Mouse (Mus musculus) hindbrain, embryonic 10.5 days (tissue): Measurements from ENCODE around the gene Cfap299. TPM values are rescaled to one million over a fixed set of nuclear protein-coding genes. Genes with fewer than 3 reads are reported as not detected.

Experiments used
- DNase-seq: peaks from one replicate; pipeline ENCODE4 v3.0.0-alpha.2; 2017; ENCODE audit warnings: low spot score
- H3K27ac ChIP-seq: fragments of 300-500 bp; sonication (generic); 2 replicates; pipeline ENCODE4 v1.5.1; 2016; ENCODE audit warnings: mild to moderate bottlenecking, moderate library complexity
- H3K27me3 ChIP-seq: fragments of 300-500 bp; sonication (generic); 2 replicates; pipeline ENCODE4 v1.6.1; 2016; ENCODE audit warnings: mild to moderate bottlenecking; ENCODE audit not compliant: poor library complexity, insufficient read depth, severe bottlenecking
- H3K36me3 ChIP-seq: fragments of 300-500 bp; sonication (generic); 2 replicates; pipeline ENCODE4 v1.6.1; 2016; ENCODE audit warnings: mild to moderate bottlenecking, moderate library complexity
- H3K4me1 ChIP-seq: fragments of 300-500 bp; sonication (generic); replicated peaks from 2 replicates; pipeline ENCODE4 v1.6.1; 2016; ENCODE audit warnings: mild to moderate bottlenecking
- H3K4me3 ChIP-seq: fragments of 300-500 bp; sonication (generic); 2 replicates; pipeline ENCODE4 v1.5.1; 2016; ENCODE audit warnings: mild to moderate bottlenecking, moderate library complexity
- H3K9me3 ChIP-seq: fragments of 300-500 bp; sonication (generic); 2 replicates; pipeline ENCODE4 v1.6.1; 2016; ENCODE audit warnings: mild to moderate bottlenecking, moderate library complexity
- WGBS: fragments of 180-500 bp; shearing (Covaris S2); methylation state at CpG from one replicate; pipeline ENCODE4 v1.1.7; 2016; 5-methylcytosine and 5-hydroxymethylcytosine counted together
- polyA plus RNA-seq: library from polyadenylated mRNA; unstranded; fragments of >200 nt; fragmentation: Nextera tagmentation; extraction: Ambion mirVana; gene quantifications from 2 replicates; pipeline ENCODE4 v1.2.1, GENCODE M21; 2016

Cfap299 gene
- polyA plus RNA-seq, 1 experiment from 2014 or later: 2.2 TPM

DNA sequence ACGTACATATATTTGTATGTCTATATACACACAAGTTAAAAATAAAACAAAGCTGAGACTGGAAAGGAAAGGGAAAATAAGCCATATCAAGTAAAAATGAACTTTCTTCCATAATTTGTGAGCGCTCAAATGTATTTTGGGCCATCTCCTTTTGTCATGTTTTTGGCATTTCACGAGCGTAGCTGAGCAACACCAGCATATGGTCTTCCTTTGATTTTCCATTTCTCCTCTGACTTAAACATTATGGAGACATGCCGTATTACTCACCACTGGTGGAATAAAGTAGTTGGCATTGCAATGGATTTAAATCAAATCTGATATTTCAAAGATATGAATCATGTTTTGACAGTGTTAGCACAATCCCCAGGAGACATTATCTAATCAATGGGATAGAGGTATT lies 284.4 kb downstream of the Cfap299 start:
- Histone ChIP-seq H3K27me3 (no peaks in the 10 kb centered on the region), H3K4me1 (no peaks in the 10 kb centered on the region), H3K4me3 (no peak overlapping the region), H3K36me3 (no peaks in the 10 kb centered on the region), H3K9me3 (no peaks in the 10 kb centered on the region), H3K27ac (no peak overlapping the region)
- WGBS: 88% methylated on average over 5 of the region's 5 CpGs
- no peak for DNase-seq

DNA sequence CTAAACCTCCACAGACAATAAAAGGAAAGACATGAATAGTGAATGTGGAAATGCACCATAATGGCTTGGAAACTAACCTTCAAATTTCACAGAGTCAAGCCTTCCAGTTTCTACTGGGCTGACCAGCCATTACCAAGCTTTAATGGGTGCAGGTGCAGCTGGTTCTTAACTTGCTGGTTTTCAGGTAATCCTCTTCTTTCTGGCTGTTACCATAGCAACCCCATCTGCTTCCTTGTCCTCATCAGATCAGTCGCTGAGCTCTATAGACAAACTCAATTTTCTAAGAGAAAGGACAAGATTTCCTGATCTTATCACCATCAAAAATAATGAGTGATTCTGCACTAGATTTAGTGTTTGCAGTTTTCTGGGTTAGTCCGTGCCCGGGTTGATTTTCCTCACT lies 287.8 kb downstream of the Cfap299 start:
- DNase-seq: no peak
- Histone ChIP-seq H3K4me3 (no peak overlapping the region), H3K36me3 (no peaks in the 10 kb centered on the region), H3K4me1 (no peaks in the 10 kb centered on the region), H3K27ac (no peak overlapping the region), H3K9me3 (no peaks in the 10 kb centered on the region), H3K27me3 (no peaks in the 10 kb centered on the region)
- WGBS: 78% methylated on average over 3 of the region's 3 CpGs

GRCm38 (mm10) chr5:98617416-98617815 lies 288.3 kb downstream of the Cfap299 start:
- H3K4me1 ChIP-seq: no peaks in the 10 kb centered on the region
- H3K4me3 ChIP-seq: no peak overlapping the region
- no peaks in the 10 kb centered on the region for H3K36me3 ChIP-seq
- no peaks in the 10 kb centered on the region for H3K9me3 ChIP-seq
- H3K27me3 ChIP-seq: no peaks in the 10 kb centered on the region
- no peak overlapping the region for H3K27ac ChIP-seq
- WGBS: 92% methylated on average over 4 of the region's 4 CpGs
- no peak for DNase-seq

- DNase-seq: no peak
- H3K27ac ChIP-seq: no peak overlapping the region
- H3K4me3 ChIP-seq: no peak overlapping the region
- H3K36me3 ChIP-seq: no peaks in the 10 kb centered on the region
- no peaks in the 10 kb centered on the region for H3K27me3 ChIP-seq
- no peaks in the 10 kb centered on the region for H3K4me1 ChIP-seq
- no peaks in the 10 kb centered on the region for H3K9me3 ChIP-seq
Observed at GRCm38 (mm10) chr5:98650345-98650744, 321.2 kb downstream of the Cfap299 start.

GRCm38 (mm10) chr5:98651049-98651448 lies 321.9 kb downstream of the Cfap299 start:
- Histone ChIP-seq H3K27me3 (no peaks in the 10 kb centered on the region), H3K4me3 (no peak overlapping the region), H3K27ac (no peak overlapping the region), H3K4me1 (no peaks in the 10 kb centered on the region), H3K9me3 (no peaks in the 10 kb centered on the region), H3K36me3 (no peaks in the 10 kb centered on the region)
- WGBS: 84% methylated on average over 5 of the region's 5 CpGs
- no peak for DNase-seq

GRCm38 (mm10) chr5:98688254-98688653 lies 359.1 kb downstream of the Cfap299 start:
- 92% methylated on average over 5 of the region's 5 CpGs for WGBS

GRCm38 (mm10) chr5:98692070-98692469 lies 363.0 kb downstream of the Cfap299 start:
- WGBS: 75% methylated on average over 5 of the region's 5 CpGs
- no peak for DNase-seq
- no peak overlapping the region for H3K27ac ChIP-seq
- H3K4me3 ChIP-seq: no peak overlapping the region
- H3K27me3 ChIP-seq: no peaks in the 10 kb centered on the region
- H3K9me3 ChIP-seq: no peaks in the 10 kb centered on the region
- H3K4me1 ChIP-seq: no peaks in the 10 kb centered on the region
- no peaks in the 10 kb centered on the region for H3K36me3 ChIP-seq

More at GRCm38 (mm10) chr5:98688254-98688653, 359.1 kb downstream of the Cfap299 start:
- H3K36me3 ChIP-seq: no peaks in the 10 kb centered on the region
- H3K4me1 ChIP-seq: no peaks in the 10 kb centered on the region
- H3K9me3 ChIP-seq: no peaks in the 10 kb centered on the region
- H3K4me3 ChIP-seq: no peak overlapping the region
- DNase-seq: no peak
- H3K27ac ChIP-seq: no peak overlapping the region
- no peaks in the 10 kb centered on the region for H3K27me3 ChIP-seq

- Histone ChIP-seq H3K27me3 (no peaks in the 10 kb centered on the region), H3K9me3 (no peaks in the 10 kb centered on the region), H3K4me3 (no peak overlapping the region), H3K27ac (no peak overlapping the region), H3K36me3 (no peaks in the 10 kb centered on the region), H3K4me1 (no peaks in the 10 kb centered on the region)
- no peak for DNase-seq
- WGBS: 71% methylated on average over 8 of the region's 8 CpGs
Observed at GRCm38 (mm10) chr5:98696336-98696735, 367.2 kb downstream of the Cfap299 start.

DNA sequence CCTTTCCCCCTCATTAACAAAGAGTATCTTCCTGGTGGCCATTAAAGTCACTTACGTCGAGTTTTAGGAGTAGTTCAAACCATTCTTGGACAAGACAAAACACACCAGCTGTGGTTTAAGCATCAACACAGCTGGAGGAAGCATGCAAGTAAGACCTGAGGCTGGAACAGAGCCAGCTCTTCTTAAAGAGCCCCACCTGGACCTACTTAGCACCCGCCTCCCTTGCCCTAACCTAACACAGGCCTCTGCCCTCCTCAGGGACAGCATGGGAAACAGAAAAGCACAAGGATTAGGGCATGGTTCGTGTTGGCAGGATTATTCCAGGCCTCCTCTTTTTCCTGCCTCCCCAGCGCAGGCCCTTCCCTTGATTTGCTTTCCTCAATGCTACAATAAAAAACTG lies 374.9 kb downstream of the Cfap299 start:
- no peak overlapping the region for H3K27ac ChIP-seq
- no peak for DNase-seq
- no peaks in the 10 kb centered on the region for H3K27me3 ChIP-seq
- H3K36me3 ChIP-seq: no peaks in the 10 kb centered on the region
- 62% methylated on average over 5 of the region's 5 CpGs for WGBS
- no peaks in the 10 kb centered on the region for H3K9me3 ChIP-seq
- no peak overlapping the region for H3K4me3 ChIP-seq
- H3K4me1 ChIP-seq: no peaks in the 10 kb centered on the region

GRCm38 (mm10) chr5:98706597-98706996 lies 377.5 kb downstream of the Cfap299 start:
- Histone ChIP-seq H3K27me3 (no peaks in the 10 kb centered on the region), H3K36me3 (no peaks in the 10 kb centered on the region), H3K9me3 (no peaks in the 10 kb centered on the region), H3K4me3 (no peak overlapping the region), H3K27ac (no peak overlapping the region), H3K4me1 (no peaks in the 10 kb centered on the region)
- 77% methylated on average over 4 of the region's 4 CpGs for WGBS
- no peak for DNase-seq

DNA sequence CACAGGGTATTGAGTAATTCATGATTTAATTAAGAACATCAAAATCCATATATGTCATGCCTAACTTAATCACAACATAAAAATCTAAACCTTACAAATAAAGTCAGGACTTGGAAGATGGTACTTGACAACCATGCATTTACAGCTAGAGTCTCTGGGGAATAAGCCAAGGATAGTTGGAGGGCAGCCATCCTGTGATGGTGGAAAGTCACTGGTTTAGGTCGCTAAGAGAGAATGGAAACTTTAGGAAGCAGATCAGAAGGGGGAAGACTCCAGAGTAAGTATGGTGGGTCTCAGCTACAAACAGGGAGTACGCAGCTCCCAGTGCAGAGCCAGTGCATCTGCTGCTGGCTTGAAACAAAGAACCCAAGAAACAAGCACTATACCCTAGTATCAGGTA lies 386.3 kb downstream of the Cfap299 start:
- no peak for DNase-seq
- WGBS: 87% methylated on average over 2 of the region's 2 CpGs

DNA sequence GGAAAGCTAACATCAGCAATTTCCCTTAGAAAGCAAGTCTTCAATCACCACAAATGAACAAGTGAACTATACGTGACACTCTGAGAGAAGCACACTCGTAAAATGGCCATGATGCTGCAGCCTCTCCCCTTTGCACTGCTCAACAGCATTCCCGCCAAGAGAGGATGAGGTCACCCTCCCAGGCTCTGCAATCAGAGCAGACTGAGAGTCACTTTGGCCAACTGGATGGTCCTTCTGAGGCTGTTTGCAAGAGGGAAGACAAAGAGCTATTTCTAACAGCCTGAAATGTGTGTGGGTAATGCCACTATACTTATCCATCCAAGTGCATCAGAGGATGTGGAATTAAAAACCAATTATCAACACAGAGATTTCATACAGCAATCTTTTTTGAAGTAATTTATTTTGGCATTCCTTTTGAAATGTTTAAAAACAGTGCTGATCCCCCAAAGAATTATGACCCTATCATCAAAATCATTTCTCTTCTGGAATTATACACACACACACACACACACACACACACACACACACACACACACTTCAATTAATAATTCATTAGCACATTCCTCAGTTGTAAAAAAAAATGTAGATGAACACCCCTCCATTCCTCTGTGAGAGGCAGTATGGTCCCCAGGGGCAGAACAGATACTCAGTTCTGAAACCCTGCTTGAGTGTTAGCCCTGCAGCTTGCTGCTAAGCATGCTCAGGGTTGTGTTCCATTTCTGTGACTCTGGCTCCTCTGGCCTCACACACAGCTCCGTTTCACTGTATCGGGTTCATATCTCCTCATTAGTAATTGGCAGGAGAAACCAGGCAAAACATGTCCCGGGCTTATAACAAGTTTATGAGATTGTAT lies 403.3 kb downstream of the Cfap299 start:
- H3K36me3 ChIP-seq: no peaks in the 10 kb centered on the region
- H3K4me1 ChIP-seq: no peaks in the 10 kb centered on the region
- no peaks in the 10 kb centered on the region for H3K9me3 ChIP-seq
- H3K4me3 ChIP-seq: no peak overlapping the region
- H3K27me3 ChIP-seq: no peaks in the 10 kb centered on the region
- no peak overlapping the region for H3K27ac ChIP-seq
- no peak for DNase-seq
- 79% methylated on average over 6 of the region's 6 CpGs for WGBS

More for the DNA sequence above, 386.3 kb downstream of the Cfap299 start:
- Histone ChIP-seq H3K36me3 (no peaks in the 10 kb centered on the region), H3K4me1 (no peaks in the 10 kb centered on the region), H3K27me3 (no peaks in the 10 kb centered on the region), H3K27ac (no peak overlapping the region), H3K9me3 (no peaks in the 10 kb centered on the region), H3K4me3 (no peak overlapping the region)

GRCm38 (mm10) chr5:98733010-98733399 lies 403.9 kb downstream of the Cfap299 start:
- H3K36me3 ChIP-seq: no peaks in the 10 kb centered on the region
- WGBS: 82% methylated on average over 2 of the region's 2 CpGs
- H3K27me3 ChIP-seq: no peaks in the 10 kb centered on the region
- H3K4me1 ChIP-seq: no peaks in the 10 kb centered on the region
- no peak overlapping the region for H3K4me3 ChIP-seq
- no peak overlapping the region for H3K27ac ChIP-seq
- DNase-seq: no peak
- no peaks in the 10 kb centered on the region for H3K9me3 ChIP-seq
